Mouse (Mus musculus): ENCODE measurements around the gene Barhl1. TPM values are rescaled to one million over a fixed set of nuclear protein-coding genes. Genes with fewer than 3 reads are reported as not detected.

The Barhl1 gene
- polyA plus RNA-seq, 1 experiment, result 45.9 TPM

DNA sequence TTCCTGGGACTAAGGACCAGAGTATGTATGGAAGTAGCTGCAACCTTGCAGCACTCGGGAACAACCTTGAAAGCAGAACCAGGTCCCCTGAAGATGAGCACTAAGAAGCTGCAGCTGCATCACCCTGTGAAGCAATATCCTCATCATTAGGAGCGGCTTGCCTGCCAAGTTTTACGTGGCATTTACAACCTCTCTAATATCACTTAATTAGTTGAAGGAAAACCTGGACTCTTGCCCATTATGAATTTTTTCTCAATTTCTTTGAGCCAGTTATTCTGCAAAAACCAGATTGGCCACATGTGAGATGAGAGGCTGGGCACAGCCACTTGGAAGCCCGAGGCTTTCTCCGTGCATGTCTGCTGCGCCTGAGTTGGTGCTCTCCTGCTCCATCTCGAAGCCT, 20.6 kb downstream of the Barhl1 start:
- TF ChIP-seq POLR2A (IDR thresholded peaks at IDR 0.05; ENCODE audit: borderline replicate concordance, extremely low read depth, insufficient read depth, insufficient read length, poor library complexity, severe bottlenecking), result no peak
- no peak for TF ChIP-seq CTCF (IDR thresholded peaks at IDR 0.05; ENCODE audit: borderline replicate concordance, extremely low read depth, insufficient read depth, insufficient read length)
- DNase-seq (ENCODE audit: low read depth), result no peak

GRCm38 (mm10) chr2:28893526-28893925, 22.9 kb downstream of the Barhl1 start:
- TF ChIP-seq CTCF (IDR thresholded peaks at IDR 0.05; ENCODE audit: borderline replicate concordance, extremely low read depth, insufficient read depth, insufficient read length), result no peak
- no peak for TF ChIP-seq POLR2A (IDR thresholded peaks at IDR 0.05; ENCODE audit: borderline replicate concordance, extremely low read depth, insufficient read depth, insufficient read length, poor library complexity, severe bottlenecking)

DNA sequence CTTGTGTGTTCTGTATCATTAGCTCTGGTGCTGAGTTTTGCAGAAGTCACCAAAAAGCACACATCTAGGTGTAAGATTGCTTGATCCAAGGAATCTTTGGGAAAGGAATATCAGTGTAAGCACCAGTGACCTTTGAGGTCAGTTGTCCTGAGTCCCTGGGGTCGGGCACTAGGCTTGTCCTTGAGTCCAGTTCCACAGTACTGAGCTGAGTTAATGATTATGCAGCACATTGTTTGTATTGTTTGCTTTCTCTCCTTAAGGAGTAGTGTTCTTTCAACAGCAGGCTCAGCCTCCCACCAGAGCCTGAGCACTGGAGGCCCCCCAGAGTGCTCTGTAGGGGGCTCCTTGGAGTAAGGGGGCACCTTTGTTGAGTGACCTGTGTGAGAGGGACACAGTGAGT, 23.7 kb downstream of the Barhl1 start:
- TF ChIP-seq CTCF (IDR thresholded peaks at IDR 0.05; ENCODE audit: borderline replicate concordance, extremely low read depth, insufficient read depth, insufficient read length) (no peak), POLR2A (IDR thresholded peaks at IDR 0.05; ENCODE audit: borderline replicate concordance, extremely low read depth, insufficient read depth, insufficient read length, poor library complexity, severe bottlenecking) (no peak)
- DNase-seq (ENCODE audit: low read depth), result no peak

More at GRCm38 (mm10) chr2:28893526-28893925, 22.9 kb downstream of the Barhl1 start:
- DNase-seq (ENCODE audit: low read depth), result no peak

DNA sequence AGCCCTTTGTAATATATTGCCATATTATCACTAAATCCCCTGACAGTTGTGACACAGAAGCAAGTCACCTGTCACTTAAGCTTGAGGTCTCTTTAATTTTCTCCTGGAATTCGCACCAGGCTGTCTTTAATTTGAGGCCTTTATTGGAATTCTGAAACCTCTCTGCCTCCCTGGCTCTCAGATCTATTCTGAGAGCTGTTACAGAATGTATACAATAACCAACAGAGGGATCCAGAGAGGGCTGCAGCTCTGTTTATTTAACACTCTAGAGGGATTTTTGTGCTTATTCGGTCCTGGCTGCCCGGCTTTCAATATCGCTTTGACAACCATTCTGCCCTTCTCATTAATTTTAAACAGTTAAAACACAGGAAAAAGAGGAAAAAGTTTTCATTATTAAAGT, 31.6 kb downstream of the Barhl1 start:
- DNase-seq (ENCODE audit: low read depth), result peak; percentile 60
- no peak for TF ChIP-seq CTCF (IDR thresholded peaks at IDR 0.05; ENCODE audit: borderline replicate concordance, extremely low read depth, insufficient read depth, insufficient read length)
- no peak for TF ChIP-seq POLR2A (IDR thresholded peaks at IDR 0.05; ENCODE audit: borderline replicate concordance, extremely low read depth, insufficient read depth, insufficient read length, poor library complexity, severe bottlenecking)

DNA sequence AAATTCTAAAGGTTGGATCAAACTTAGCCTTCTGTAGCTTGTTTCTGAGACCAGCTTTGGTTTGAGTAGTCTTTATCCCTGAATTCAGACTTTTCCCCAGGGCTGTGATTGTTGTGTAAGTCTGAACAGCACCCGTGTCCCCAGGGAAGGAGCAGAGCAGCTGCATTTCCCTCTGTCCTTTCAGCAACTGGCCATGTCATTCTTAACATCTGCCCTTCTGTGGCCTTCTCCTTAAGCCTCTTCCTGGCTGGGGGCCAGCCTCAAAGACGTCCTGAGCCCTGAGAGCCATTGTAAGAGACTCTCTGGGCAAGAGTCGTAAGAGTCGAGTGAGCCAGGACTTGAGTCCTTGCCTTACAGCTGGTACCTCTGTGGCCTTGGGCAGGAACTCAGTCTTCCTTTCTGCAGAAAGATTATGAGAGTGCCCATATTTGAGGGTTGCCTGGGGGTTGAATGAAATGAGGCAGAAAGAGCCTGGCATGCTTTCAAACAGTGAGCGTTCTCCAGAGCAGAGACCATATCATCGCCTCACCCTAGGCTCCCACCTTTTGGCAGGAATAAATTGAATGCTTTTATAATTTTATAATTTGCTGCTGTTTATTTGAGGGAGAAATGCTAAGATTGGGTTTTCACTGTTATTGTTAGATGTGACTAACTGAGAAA, 33.5 kb downstream of the Barhl1 start:
- DNase-seq (ENCODE audit: low read depth), result peak; percentile 47
- TF ChIP-seq POLR2A (IDR thresholded peaks at IDR 0.05; ENCODE audit: borderline replicate concordance, extremely low read depth, insufficient read depth, insufficient read length, poor library complexity, severe bottlenecking), result no peak
- TF ChIP-seq CTCF (IDR thresholded peaks at IDR 0.05; ENCODE audit: borderline replicate concordance, extremely low read depth, insufficient read depth, insufficient read length), result no peak

- no peak for DNase-seq (ENCODE audit: low read depth)
- TF ChIP-seq CTCF (IDR thresholded peaks at IDR 0.05; ENCODE audit: borderline replicate concordance, extremely low read depth, insufficient read depth, insufficient read length), result no peak
- no peak for TF ChIP-seq POLR2A (IDR thresholded peaks at IDR 0.05; ENCODE audit: borderline replicate concordance, extremely low read depth, insufficient read depth, insufficient read length, poor library complexity, severe bottlenecking)
These were observed 34.4 kb downstream of the Barhl1 start for GRCm38 (mm10) chr2:28882047-28882446.

GRCm38 (mm10) chr2:28881275-28881674, 35.2 kb downstream of the Barhl1 start:
- TF ChIP-seq CTCF (IDR thresholded peaks at IDR 0.05; ENCODE audit: borderline replicate concordance, extremely low read depth, insufficient read depth, insufficient read length) (no peak), POLR2A (IDR thresholded peaks at IDR 0.05; ENCODE audit: borderline replicate concordance, extremely low read depth, insufficient read depth, insufficient read length, poor library complexity, severe bottlenecking) (no peak)
- DNase-seq (ENCODE audit: low read depth), result peak; percentile 47

DNA sequence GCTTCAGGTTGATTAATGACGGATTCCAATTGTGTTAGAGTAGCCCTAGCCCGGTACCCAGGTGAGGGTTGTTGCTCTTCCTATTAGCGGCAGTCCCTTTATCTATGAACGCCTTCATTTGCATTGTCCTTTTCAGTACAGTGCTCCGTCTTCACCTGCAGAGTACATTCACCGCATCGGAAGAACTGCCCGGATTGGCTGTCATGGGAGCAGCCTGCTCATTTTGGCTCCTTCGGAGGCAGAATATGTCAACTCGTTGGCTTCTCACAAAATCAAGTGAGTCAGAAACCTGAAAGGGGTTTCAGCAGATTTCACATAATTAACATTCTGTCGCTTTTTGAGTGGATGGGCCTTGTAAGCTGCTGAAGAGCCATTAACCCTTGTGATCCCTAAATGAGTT, 40.9 kb downstream of the Barhl1 start:
- DNase-seq (ENCODE audit: low read depth), result no peak
- TF ChIP-seq CTCF (IDR thresholded peaks at IDR 0.05; ENCODE audit: borderline replicate concordance, extremely low read depth, insufficient read depth, insufficient read length), result no peak
- TF ChIP-seq POLR2A (IDR thresholded peaks at IDR 0.05; ENCODE audit: borderline replicate concordance, extremely low read depth, insufficient read depth, insufficient read length, poor library complexity, severe bottlenecking), result no peak

DNA sequence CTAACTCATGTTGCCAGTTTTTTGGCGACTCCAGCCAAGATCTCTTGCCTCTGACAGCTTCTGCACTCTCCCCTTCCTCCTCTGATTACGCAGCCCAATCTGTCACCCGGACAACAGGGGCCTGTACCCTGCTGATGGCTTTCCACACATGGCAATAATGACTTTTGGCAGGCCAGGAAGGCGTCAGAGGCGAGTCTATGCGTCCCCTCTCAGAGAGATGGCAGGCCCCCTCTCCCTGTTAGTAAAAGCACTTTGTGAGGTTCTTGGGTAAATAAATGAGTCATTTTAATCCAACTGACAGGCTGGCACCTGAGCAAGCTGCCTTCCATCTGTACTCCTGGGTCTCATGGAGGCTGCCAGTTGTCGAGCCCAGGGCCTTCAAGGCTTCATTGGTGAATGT, 49.0 kb downstream of the Barhl1 start:
- TF ChIP-seq CTCF (IDR thresholded peaks at IDR 0.05; ENCODE audit: borderline replicate concordance, extremely low read depth, insufficient read depth, insufficient read length) (no peak), POLR2A (IDR thresholded peaks at IDR 0.05; ENCODE audit: borderline replicate concordance, extremely low read depth, insufficient read depth, insufficient read length, poor library complexity, severe bottlenecking) (no peak)
- peak; percentile 84 for DNase-seq (ENCODE audit: low read depth)

DNA sequence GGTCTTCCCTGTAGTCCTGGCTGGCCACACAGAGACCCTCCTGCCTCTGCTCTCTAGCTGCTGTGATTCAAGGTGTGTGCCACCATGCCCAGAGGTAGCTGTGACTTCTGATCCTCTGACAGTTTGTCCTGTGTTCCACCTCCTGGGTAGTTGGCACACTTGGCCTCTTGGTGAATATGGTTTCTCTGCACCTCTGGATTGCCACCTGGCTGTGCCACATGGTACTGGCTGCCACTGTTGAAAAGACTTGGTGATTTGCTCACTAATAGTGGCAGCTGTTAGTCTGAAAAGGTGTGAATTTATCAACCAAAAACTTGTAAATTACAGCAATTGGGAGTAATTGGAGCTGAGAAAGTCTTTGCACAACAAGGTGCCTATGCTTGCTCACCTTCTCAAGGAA, 52.6 kb downstream of the Barhl1 start:
- 0 out of 2 replicates have a peak, but pooled peaks have one; percentile 12 for TF ChIP-seq CTCF (IDR thresholded peaks at IDR 0.05; ENCODE audit: borderline replicate concordance, extremely low read depth, insufficient read depth, insufficient read length)
- no peak for TF ChIP-seq POLR2A (IDR thresholded peaks at IDR 0.05; ENCODE audit: borderline replicate concordance, extremely low read depth, insufficient read depth, insufficient read length, poor library complexity, severe bottlenecking)
- DNase-seq (ENCODE audit: low read depth), result peak; percentile 58

- DNase-seq (ENCODE audit: low read depth), result peak; percentile 76
- TF ChIP-seq POLR2A (IDR thresholded peaks at IDR 0.05; ENCODE audit: borderline replicate concordance, extremely low read depth, insufficient read depth, insufficient read length, poor library complexity, severe bottlenecking) (no peak), CTCF (IDR thresholded peaks at IDR 0.05; ENCODE audit: borderline replicate concordance, extremely low read depth, insufficient read depth, insufficient read length) (no peak)
These were observed 55.6 kb downstream of the Barhl1 start for GRCm38 (mm10) chr2:28860678-28861423.
